Mouse (Mus musculus): ENCODE results near the gene Cdkn1c. TPM values are rescaled to one million over a fixed set of nuclear protein-coding genes. Genes with fewer than 3 reads are reported as not detected.

Cdkn1c gene
- polyA plus RNA-seq, 1 experiment from 2014 or later = 794 TPM

- Histone ChIP-seq H3K9me3 (ENCODE audit: control insufficient read depth, low read length) (no peaks in the 10 kb centered on the region), H3K4me1 (ENCODE audit: control insufficient read depth in 2 of 2, insufficient read depth in 2 of 2, low read length in 2 of 2) (peaks cover 6 to 7% of the 10 kb centered on the region in 2 experiments; a peak in 3 of 4 replicates), H3K27ac (replicated peaks in 1 of 2; ENCODE audit: control insufficient read depth in 1 of 2, insufficient read depth in 1 of 2, low read depth in 2 of 2, low read length in 2 of 2) (no peak within 1 kb of the TSS), H3K4me2 (ENCODE audit: low read length) (peak within 1 kb of the TSS; percentile 90), H3K9ac (ENCODE audit: low read length) (peak within 1 kb of the TSS; percentile 52; the same call in 1 of the 2 replicates), H3K4me3 (ENCODE audit: control insufficient read depth in 1 of 2, insufficient read depth in 1 of 2, low read depth in 1 of 2, low read length in 2 of 2) (peak within 1 kb of the TSS; percentile 46 to 48), H3K27me3 (ENCODE audit: control insufficient read depth, insufficient read depth, low read length) (peaks cover 64% of the 10 kb centered on the region), H3K36me3 (ENCODE audit: control insufficient read depth, insufficient read depth, low read length) (no peaks in the 10 kb centered on the region)
- WGBS = 2% methylated on average over 51 of the region's 51 CpGs
- ATAC-seq (ENCODE audit: insufficient number of reproducible peaks, insufficient read depth, low FRiP score, low read depth) = no peak
Observed at GRCm38 (mm10) chr7:143502418-143503200, 41.8 kb upstream of the Cdkn1c start, which contains the start of gene Phlda2. Phlda2 (minus strand) TSS chr7:143503150.

DNA sequence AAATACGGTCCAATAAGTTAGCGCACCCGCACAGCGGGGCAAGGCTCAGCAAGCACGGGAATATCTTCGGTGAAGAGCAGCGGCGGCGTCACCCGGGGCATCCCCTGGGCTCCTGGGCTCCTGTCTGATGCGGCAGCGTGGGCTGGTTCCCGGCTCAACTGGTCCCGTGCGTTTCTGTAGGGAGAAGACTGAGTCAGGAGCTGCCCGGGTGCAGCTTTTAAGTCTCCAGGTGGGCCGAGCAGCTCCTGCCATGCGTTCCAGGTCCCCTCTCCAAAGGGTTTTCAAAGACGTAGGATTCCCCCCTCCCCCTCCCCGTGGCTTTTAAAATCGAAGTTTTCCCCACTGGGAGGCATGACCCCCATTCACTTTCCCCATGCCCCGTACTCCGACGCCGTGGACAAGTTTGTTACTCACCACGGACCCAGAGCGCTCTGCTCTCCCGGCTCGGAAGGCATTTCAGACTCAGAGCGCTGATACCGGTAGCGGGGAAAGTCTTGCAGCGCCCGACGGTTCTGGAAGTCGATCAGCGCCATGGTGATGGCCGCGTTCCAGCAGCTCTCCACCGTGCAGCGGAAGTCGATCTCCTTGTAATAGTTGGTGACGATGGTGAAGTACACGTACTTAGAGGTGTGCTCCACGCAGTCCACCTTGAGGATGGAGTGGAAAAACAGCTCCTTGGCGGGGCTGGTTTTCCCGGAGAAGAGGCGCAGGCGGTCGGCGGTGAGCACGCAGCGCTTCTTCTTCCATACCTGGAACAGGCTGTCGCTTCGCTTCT is 41.0 kb upstream of the Cdkn1c start:
- H3K27me3 ChIP-seq (ENCODE audit: control insufficient read depth, insufficient read depth, low read length) = peaks cover 70% of the 10 kb centered on the region
- H3K9me3 ChIP-seq (ENCODE audit: control insufficient read depth, low read length) = no peaks in the 10 kb centered on the region
- no peaks in the 10 kb centered on the region for H3K36me3 ChIP-seq (ENCODE audit: control insufficient read depth, insufficient read depth, low read length)
- peak overlapping the region; percentile 90 for H3K4me2 ChIP-seq (ENCODE audit: low read length)
- WGBS = 2% methylated on average over 55 of the region's 55 CpGs
- ATAC-seq (ENCODE audit: insufficient number of reproducible peaks, insufficient read depth, low FRiP score, low read depth) = no peak
- peak overlapping the region; percentile 46 to 48 for H3K4me3 ChIP-seq (ENCODE audit: control insufficient read depth in 1 of 2, insufficient read depth in 1 of 2, low read depth in 1 of 2, low read length in 2 of 2)
- H3K9ac ChIP-seq (ENCODE audit: low read length) = peak overlapping the region; percentile 52; the same call in 1 of the 2 replicates
- peaks cover 6 to 7% of the 10 kb centered on the region in 2 experiments; a peak in 3 of 4 replicates for H3K4me1 ChIP-seq (ENCODE audit: control insufficient read depth in 2 of 2, insufficient read depth in 2 of 2, low read length in 2 of 2)
- H3K27ac ChIP-seq (replicated peaks in 1 of 2; ENCODE audit: control insufficient read depth in 1 of 2, insufficient read depth in 1 of 2, low read depth in 2 of 2, low read length in 2 of 2) = no peak overlapping the region

GRCm38 (mm10) chr7:143500912-143501311 is 40.1 kb upstream of the Cdkn1c start:
- peaks cover 70% of the 10 kb centered on the region for H3K27me3 ChIP-seq (ENCODE audit: control insufficient read depth, insufficient read depth, low read length)
- no peak for ATAC-seq (ENCODE audit: insufficient number of reproducible peaks, insufficient read depth, low FRiP score, low read depth)
- no peak overlapping the region for H3K4me3 ChIP-seq (ENCODE audit: control insufficient read depth in 1 of 2, insufficient read depth in 1 of 2, low read depth in 1 of 2, low read length in 2 of 2)
- no peaks in the 10 kb centered on the region for H3K9me3 ChIP-seq (ENCODE audit: control insufficient read depth, low read length)
- no peak overlapping the region for H3K27ac ChIP-seq (replicated peaks in 1 of 2; ENCODE audit: control insufficient read depth in 1 of 2, insufficient read depth in 1 of 2, low read depth in 2 of 2, low read length in 2 of 2)
- no peak overlapping the region for H3K9ac ChIP-seq (ENCODE audit: low read length)
- WGBS = 46% methylated on average over 2 of the region's 2 CpGs
- no peaks in the 10 kb centered on the region for H3K36me3 ChIP-seq (ENCODE audit: control insufficient read depth, insufficient read depth, low read length)
- peaks cover 6 to 7% of the 10 kb centered on the region in 2 experiments; a peak in 3 of 4 replicates for H3K4me1 ChIP-seq (ENCODE audit: control insufficient read depth in 2 of 2, insufficient read depth in 2 of 2, low read length in 2 of 2)
- no peak overlapping the region for H3K4me2 ChIP-seq (ENCODE audit: low read length)

GRCm38 (mm10) chr7:143498584-143498983 is 37.7 kb upstream of the Cdkn1c start:
- Histone ChIP-seq H3K36me3 (ENCODE audit: control insufficient read depth, insufficient read depth, low read length) (no peaks in the 10 kb centered on the region), H3K9ac (ENCODE audit: low read length) (no peak overlapping the region), H3K4me3 (ENCODE audit: control insufficient read depth in 1 of 2, insufficient read depth in 1 of 2, low read depth in 1 of 2, low read length in 2 of 2) (no peak overlapping the region), H3K9me3 (ENCODE audit: control insufficient read depth, low read length) (no peaks in the 10 kb centered on the region), H3K27me3 (ENCODE audit: control insufficient read depth, insufficient read depth, low read length) (peaks cover 61% of the 10 kb centered on the region), H3K4me2 (ENCODE audit: low read length) (no peak overlapping the region), H3K27ac (replicated peaks in 1 of 2; ENCODE audit: control insufficient read depth in 1 of 2, insufficient read depth in 1 of 2, low read depth in 2 of 2, low read length in 2 of 2) (no peak overlapping the region), H3K4me1 (ENCODE audit: control insufficient read depth in 2 of 2, insufficient read depth in 2 of 2, low read length in 2 of 2) (peaks cover 6 to 7% of the 10 kb centered on the region in 2 experiments; a peak in 3 of 4 replicates)
- WGBS = 88% methylated on average over 4 of the region's 4 CpGs
- no peak; the same call in 1 of the 2 replicates for ATAC-seq (ENCODE audit: insufficient number of reproducible peaks, insufficient read depth, low FRiP score, low read depth)

GRCm38 (mm10) chr7:143495104-143495961 is 34.5 kb upstream of the Cdkn1c start:
- Histone ChIP-seq H3K4me2 (ENCODE audit: low read length) (no peak overlapping the region), H3K4me3 (ENCODE audit: control insufficient read depth in 1 of 2, insufficient read depth in 1 of 2, low read depth in 1 of 2, low read length in 2 of 2) (no peak overlapping the region), H3K9me3 (ENCODE audit: control insufficient read depth, low read length) (no peaks in the 10 kb centered on the region), H3K9ac (ENCODE audit: low read length) (no peak overlapping the region), H3K36me3 (ENCODE audit: control insufficient read depth, insufficient read depth, low read length) (no peaks in the 10 kb centered on the region), H3K27ac (replicated peaks in 1 of 2; ENCODE audit: control insufficient read depth in 1 of 2, insufficient read depth in 1 of 2, low read depth in 2 of 2, low read length in 2 of 2) (no peak overlapping the region), H3K27me3 (ENCODE audit: control insufficient read depth, insufficient read depth, low read length) (peaks cover 58% of the 10 kb centered on the region), H3K4me1 (ENCODE audit: control insufficient read depth in 2 of 2, insufficient read depth in 2 of 2, low read length in 2 of 2) (no peaks in the 10 kb centered on the region)
- 65% methylated on average over 8 of the region's 8 CpGs for WGBS
- ATAC-seq (ENCODE audit: insufficient number of reproducible peaks, insufficient read depth, low FRiP score, low read depth) = no peak

DNA sequence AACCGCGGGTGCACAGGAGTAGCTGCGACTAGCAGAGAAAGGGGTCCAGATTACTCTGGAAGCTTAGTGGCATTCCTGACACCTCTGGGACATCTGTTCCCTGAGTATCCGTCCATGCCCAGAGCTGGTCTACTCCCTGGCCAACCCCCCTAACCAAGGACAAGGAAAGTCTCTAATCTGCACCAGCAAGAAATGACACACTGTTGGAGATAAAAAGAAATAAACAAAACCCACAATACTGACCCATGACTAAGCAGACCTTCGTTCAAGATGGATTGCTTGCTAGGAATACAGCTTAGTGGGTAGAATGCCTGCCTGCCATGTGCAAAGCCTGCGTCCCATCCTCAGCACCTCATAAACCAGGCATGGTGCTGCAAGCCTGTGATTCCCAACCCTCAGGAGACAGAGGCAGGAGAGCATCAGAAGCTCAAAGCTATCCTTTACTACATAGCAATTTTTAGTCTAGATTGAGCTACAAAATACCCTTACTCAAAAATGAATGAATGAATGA is 32.8 kb upstream of the Cdkn1c start:
- H3K27ac ChIP-seq (replicated peaks in 1 of 2; ENCODE audit: control insufficient read depth in 1 of 2, insufficient read depth in 1 of 2, low read depth in 2 of 2, low read length in 2 of 2) = no peak overlapping the region
- H3K9ac ChIP-seq (ENCODE audit: low read length) = no peak overlapping the region
- no peaks in the 10 kb centered on the region for H3K4me1 ChIP-seq (ENCODE audit: control insufficient read depth in 2 of 2, insufficient read depth in 2 of 2, low read length in 2 of 2)
- H3K36me3 ChIP-seq (ENCODE audit: control insufficient read depth, insufficient read depth, low read length) = no peaks in the 10 kb centered on the region
- no peak for ATAC-seq (ENCODE audit: insufficient number of reproducible peaks, insufficient read depth, low FRiP score, low read depth)
- H3K4me3 ChIP-seq (ENCODE audit: control insufficient read depth in 1 of 2, insufficient read depth in 1 of 2, low read depth in 1 of 2, low read length in 2 of 2) = no peak overlapping the region
- no peaks in the 10 kb centered on the region for H3K9me3 ChIP-seq (ENCODE audit: control insufficient read depth, low read length)
- no peak overlapping the region for H3K4me2 ChIP-seq (ENCODE audit: low read length)
- peaks cover 61% of the 10 kb centered on the region for H3K27me3 ChIP-seq (ENCODE audit: control insufficient read depth, insufficient read depth, low read length)
- WGBS = 76% methylated on average over 6 of the region's 6 CpGs

DNA sequence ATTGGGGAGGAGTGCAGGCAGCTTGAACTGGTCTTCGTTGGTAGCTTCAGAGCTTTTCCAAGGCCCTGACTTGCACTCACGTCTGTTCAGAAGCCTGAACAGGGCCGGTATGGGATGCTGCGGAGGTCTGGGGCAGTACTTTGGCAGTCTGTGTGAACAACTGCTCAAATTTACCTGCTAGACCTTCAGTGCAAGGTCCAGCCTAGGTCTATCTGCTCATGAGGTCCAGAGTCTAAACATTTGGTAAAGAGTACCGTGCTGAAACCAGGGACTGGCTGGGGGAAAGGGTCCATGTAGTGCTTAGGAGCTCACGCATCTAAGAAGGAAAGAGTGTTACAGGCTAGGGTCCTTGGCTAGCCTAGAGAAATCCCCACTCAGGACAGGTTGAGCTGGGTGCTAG is 28.9 kb upstream of the Cdkn1c start:
- Histone ChIP-seq H3K36me3 (ENCODE audit: control insufficient read depth, insufficient read depth, low read length) (no peaks in the 10 kb centered on the region), H3K9me3 (ENCODE audit: control insufficient read depth, low read length) (no peaks in the 10 kb centered on the region), H3K27me3 (ENCODE audit: control insufficient read depth, insufficient read depth, low read length) (peaks cover 46% of the 10 kb centered on the region), H3K4me1 (ENCODE audit: control insufficient read depth in 2 of 2, insufficient read depth in 2 of 2, low read length in 2 of 2) (no peaks in the 10 kb centered on the region), H3K27ac (replicated peaks in 1 of 2; ENCODE audit: control insufficient read depth in 1 of 2, insufficient read depth in 1 of 2, low read depth in 2 of 2, low read length in 2 of 2) (no peak overlapping the region), H3K9ac (ENCODE audit: low read length) (no peak overlapping the region), H3K4me2 (ENCODE audit: low read length) (no peak overlapping the region), H3K4me3 (ENCODE audit: control insufficient read depth in 1 of 2, insufficient read depth in 1 of 2, low read depth in 1 of 2, low read length in 2 of 2) (no peak overlapping the region)
- no peak for ATAC-seq (ENCODE audit: insufficient number of reproducible peaks, insufficient read depth, low FRiP score, low read depth)
- WGBS = 73% methylated on average over 6 of the region's 6 CpGs
